Mouse (Mus musculus) hindbrain, postnatal 0 days (tissue): ENCODE measurements at regions not wholly inside any gene's neighbourhood (a gene's known extent, or its start where the extent isn't known, plus 50 kb on each side); places are given as distances from the start of the nearest gene placed in this dataset.

Experiments used
- ATAC-seq: fragments of 200-750 bp; cut with Nextera tagmentation; 2 replicates; pipeline ENCODE4 v1.8.0; 2017; ENCODE audit warnings: mild to moderate bottlenecking, moderate TSS enrichment, moderate library complexity
- DNase-seq: peaks from one replicate; pipeline ENCODE4 v3.0.0-alpha.2; 2015; ENCODE audit warnings: low spot score
- H3K27ac ChIP-seq: fragments of 300-500 bp; sonication (generic); 2 replicates; pipeline ENCODE4 v1.5.1; 2014; ENCODE audit warnings: mild to moderate bottlenecking
- H3K27me3 ChIP-seq: fragments of 300-500 bp; sonication (generic); 2 replicates; pipeline ENCODE4 v1.6.1; 2014; ENCODE audit warnings: low read length, mixed read lengths; ENCODE audit not compliant: insufficient read depth
- H3K36me3 ChIP-seq: fragments of 300-500 bp; sonication (generic); 2 replicates; pipeline ENCODE4 v1.6.1; 2014; ENCODE audit warnings: low read length, mixed read lengths; ENCODE audit not compliant: insufficient read depth
- H3K4me1 ChIP-seq: fragments of 300-500 bp; sonication (generic); 2 replicates; pipeline ENCODE4 v1.6.1; 2014; ENCODE audit warnings: antibody characterized with exemption, low read length, mixed read lengths; ENCODE audit not compliant: insufficient read depth
- H3K4me2 ChIP-seq: fragments of 300-500 bp; sonication (generic); 2 replicates; pipeline ENCODE4 v1.6.1; 2014; ENCODE audit warnings: low read depth, mild to moderate bottlenecking, low read length, moderate library complexity, mixed read lengths
- H3K4me3 ChIP-seq: fragments of 300-500 bp; sonication (generic); 2 replicates; pipeline ENCODE4 v1.5.1; 2014; ENCODE audit warnings: low read length
- H3K9ac ChIP-seq: fragments of 300-500 bp; sonication (generic); replicated peaks from 2 replicates; pipeline ENCODE4 v1.6.1; 2014; ENCODE audit warnings: mild to moderate bottlenecking, low read length, moderate library complexity, mixed read lengths
- H3K9me3 ChIP-seq: fragments of 300-500 bp; sonication (generic); 2 replicates; pipeline ENCODE4 v1.6.1; 2016; ENCODE audit warnings: low read length, mixed read lengths
- CTCF ChIP-seq: IDR thresholded peaks from 2 replicates; pipeline ENCODE4 v1.5.1; 2016; ENCODE audit warnings: antibody characterized with exemption, control low read depth, low read depth
- WGBS: fragments of 180-500 bp; shearing (Covaris S2); extraction: QIAGEN DNeasy Blood & Tissue Kit; methylation state at CpG from one replicate; pipeline ENCODE4 v1.1.7; 2014; 5-methylcytosine and 5-hydroxymethylcytosine counted together

- H3K9ac ChIP-seq, result no peak overlapping the region
- no peaks in the 10 kb centered on the region for H3K27me3 ChIP-seq
- no peak overlapping the region for H3K4me2 ChIP-seq
- no peaks in the 10 kb centered on the region for H3K4me1 ChIP-seq
- no peak for ATAC-seq
- 60% methylated on average over 7 of the region's 7 CpGs for WGBS
- H3K36me3 ChIP-seq, result no peaks in the 10 kb centered on the region
- no peaks in the 10 kb centered on the region for H3K9me3 ChIP-seq
- no peak for DNase-seq
- no peak overlapping the region for H3K4me3 ChIP-seq
- H3K27ac ChIP-seq, result no peak overlapping the region
- TF ChIP-seq CTCF, result no peak
Measured at GRCm38 (mm10) chr5:148744676-148745391, 184.3 kb downstream of the Katnal1 start.

GRCm38 (mm10) chr5:148742158-148742835 is 186.8 kb downstream of the Katnal1 start:
- H3K9me3 ChIP-seq, result no peaks in the 10 kb centered on the region
- no peaks in the 10 kb centered on the region for H3K36me3 ChIP-seq
- DNase-seq (no peak), ATAC-seq (no peak)
- TF ChIP-seq CTCF, result peak; percentile 51
- H3K4me1 ChIP-seq, result no peaks in the 10 kb centered on the region
- H3K9ac ChIP-seq, result no peak overlapping the region
- no peaks in the 10 kb centered on the region for H3K27me3 ChIP-seq
- no peak overlapping the region for H3K4me3 ChIP-seq
- H3K27ac ChIP-seq, result no peak overlapping the region
- no peak overlapping the region for H3K4me2 ChIP-seq
- 82% methylated on average over 8 of the region's 8 CpGs for WGBS

- no peak overlapping the region for H3K4me3 ChIP-seq
- no peak for TF ChIP-seq CTCF
- no peak overlapping the region for H3K27ac ChIP-seq
- H3K9ac ChIP-seq, result no peak overlapping the region
- H3K36me3 ChIP-seq, result no peaks in the 10 kb centered on the region
- 82% methylated on average over 19 of the region's 19 CpGs for WGBS
- no peaks in the 10 kb centered on the region for H3K4me1 ChIP-seq
- no peak for ATAC-seq
- H3K27me3 ChIP-seq, result no peaks in the 10 kb centered on the region
- DNase-seq, result no peak
- no peak overlapping the region for H3K4me2 ChIP-seq
- no peaks in the 10 kb centered on the region for H3K9me3 ChIP-seq
Measured at GRCm38 (mm10) chr5:148741267-148742004, 187.7 kb downstream of the Katnal1 start.

GRCm38 (mm10) chr5:148740366-148741266 is 188.0 kb upstream of the Ubl3 start:
- ATAC-seq (peak; percentile 56; the same call in 1 of the 2 replicates), DNase-seq (peak; percentile 31)
- no peaks in the 10 kb centered on the region for H3K36me3 ChIP-seq
- no peaks in the 10 kb centered on the region for H3K9me3 ChIP-seq
- H3K4me3 ChIP-seq, result no peak overlapping the region
- 63% methylated on average over 15 of the region's 15 CpGs for WGBS
- no peak for TF ChIP-seq CTCF
- no peaks in the 10 kb centered on the region for H3K27me3 ChIP-seq
- H3K27ac ChIP-seq, result no peak overlapping the region
- H3K9ac ChIP-seq, result no peak overlapping the region
- H3K4me1 ChIP-seq, result no peaks in the 10 kb centered on the region
- no peak overlapping the region for H3K4me2 ChIP-seq

GRCm38 (mm10) chr5:148739672-148740071 is 187.1 kb upstream of the Ubl3 start:
- Histone ChIP-seq H3K27ac (no peak overlapping the region), H3K4me3 (no peak overlapping the region), H3K27me3 (no peaks in the 10 kb centered on the region), H3K9me3 (no peaks in the 10 kb centered on the region), H3K36me3 (no peaks in the 10 kb centered on the region), H3K4me2 (no peak overlapping the region), H3K4me1 (no peaks in the 10 kb centered on the region), H3K9ac (no peak overlapping the region)
- ATAC-seq (no peak), DNase-seq (no peak)
- WGBS, result 85% methylated on average over 2 of the region's 2 CpGs
- no peak for TF ChIP-seq CTCF

- H3K9ac ChIP-seq, result no peak overlapping the region
- no peak overlapping the region for H3K27ac ChIP-seq
- TF ChIP-seq CTCF, result no peak
- no peaks in the 10 kb centered on the region for H3K4me1 ChIP-seq
- no peaks in the 10 kb centered on the region for H3K36me3 ChIP-seq
- H3K27me3 ChIP-seq, result no peaks in the 10 kb centered on the region
- H3K9me3 ChIP-seq, result no peaks in the 10 kb centered on the region
- DNase-seq (no peak), ATAC-seq (no peak)
- H3K4me2 ChIP-seq, result no peak overlapping the region
- 61% methylated on average over 3 of the region's 3 CpGs for WGBS
- no peak overlapping the region for H3K4me3 ChIP-seq
Measured at GRCm38 (mm10) chr5:148739141-148739540, 186.6 kb upstream of the Ubl3 start.
